Mouse (Mus musculus): ENCODE results near the gene Mdga1. TPM values are rescaled to one million over a fixed set of nuclear protein-coding genes. Genes with fewer than 3 reads are reported as not detected.
"Not testable (repeated sequence)": the region's sequence is repeated elsewhere in the genome, so short reads cannot be mapped to it uniquely, and the experiment has no call there.

The Mdga1 gene
- polyA plus RNA-seq, 1 experiment from 2014 or later: 1.9 TPM

DNA sequence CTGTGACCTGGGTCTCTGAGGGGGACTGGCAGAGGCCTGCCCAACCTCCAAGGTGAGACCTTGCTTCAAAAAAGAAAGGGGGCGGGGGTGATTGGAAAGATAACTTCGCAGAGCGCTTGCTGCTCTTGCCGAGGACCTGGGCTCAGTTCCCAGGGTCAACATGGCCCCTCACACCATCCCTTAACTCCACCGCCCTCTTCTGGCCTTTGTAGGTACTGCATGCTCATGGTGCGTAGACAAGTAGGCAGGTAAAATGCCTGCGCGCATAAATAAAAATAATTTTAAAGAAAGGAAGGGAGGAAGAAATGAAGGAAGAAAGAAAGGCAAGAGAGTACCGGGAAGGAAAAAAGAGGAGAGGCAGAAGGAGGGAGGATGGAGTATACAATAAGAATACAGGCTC, 180.2 kb downstream of the Mdga1 start:
- no peaks in the 10 kb centered on the region for H3K27me3 ChIP-seq (ENCODE audit: control insufficient read depth, insufficient read depth, low read depth, low read length)
- no peak overlapping the region for H3K4me3 ChIP-seq (ENCODE audit: low read depth, low read length)
- no peak overlapping the region for H3K9ac ChIP-seq (ENCODE audit: low read depth, low read length)
- H3K9me3 ChIP-seq (replicated peaks; ENCODE audit: control insufficient read depth, low read length): no peaks in the 10 kb centered on the region
- no peaks in the 10 kb centered on the region for H3K36me3 ChIP-seq (ENCODE audit: control insufficient read depth, insufficient read depth)
- no peak overlapping the region for H3K27ac ChIP-seq (ENCODE audit: low read length)
- 56% methylated on average over 9 of the region's 9 CpGs for WGBS (ENCODE audit: insufficient replicate concordance)
- no peaks in the 10 kb centered on the region for H3K4me1 ChIP-seq (ENCODE audit: control insufficient read depth, low read depth, low read length)
- no peak for ATAC-seq (ENCODE audit: low read depth)
- no peak overlapping the region for H3K4me2 ChIP-seq (ENCODE audit: low read depth, low read length)

DNA sequence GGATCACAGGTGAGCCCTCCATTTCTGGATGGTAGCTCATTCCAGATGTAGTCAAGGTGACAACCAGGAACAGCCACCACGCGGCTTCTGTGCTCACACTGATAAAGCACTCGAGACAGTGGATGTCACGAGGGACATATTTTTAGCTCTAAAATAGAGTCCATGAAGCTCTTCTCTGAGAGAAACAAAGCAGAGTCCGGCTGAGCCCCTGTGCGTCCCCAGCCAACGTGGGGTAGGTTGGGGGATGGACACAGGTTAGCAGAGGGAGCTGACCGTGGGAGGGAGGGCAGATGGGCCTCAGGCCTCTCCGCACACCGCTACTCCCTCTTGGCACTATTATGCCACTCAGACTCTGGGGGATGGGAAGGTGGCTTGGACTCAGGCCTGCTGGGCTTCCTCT, 181.3 kb downstream of the Mdga1 start:
- no peak for ATAC-seq (ENCODE audit: low read depth)
- Histone ChIP-seq H3K4me2 (ENCODE audit: low read depth, low read length) (no peak overlapping the region), H3K36me3 (ENCODE audit: control insufficient read depth, insufficient read depth) (no peaks in the 10 kb centered on the region), H3K4me1 (ENCODE audit: control insufficient read depth, low read depth, low read length) (no peaks in the 10 kb centered on the region), H3K27ac (ENCODE audit: low read length) (no peak overlapping the region), H3K9me3 (replicated peaks; ENCODE audit: control insufficient read depth, low read length) (no peaks in the 10 kb centered on the region), H3K9ac (ENCODE audit: low read depth, low read length) (no peak overlapping the region), H3K27me3 (ENCODE audit: control insufficient read depth, insufficient read depth, low read depth, low read length) (no peaks in the 10 kb centered on the region), H3K4me3 (ENCODE audit: low read depth, low read length) (no peak overlapping the region)
- 67% methylated on average over 10 of the region's 10 CpGs for WGBS (ENCODE audit: insufficient replicate concordance)

- no peaks in the 10 kb centered on the region for H3K4me1 ChIP-seq (ENCODE audit: control insufficient read depth, low read depth, low read length)
- H3K4me2 ChIP-seq (ENCODE audit: low read depth, low read length): no peak overlapping the region
- no peak overlapping the region for H3K4me3 ChIP-seq (ENCODE audit: low read depth, low read length)
- WGBS (ENCODE audit: insufficient replicate concordance): 65% methylated on average over 9 of the region's 9 CpGs
- no peaks in the 10 kb centered on the region for H3K27me3 ChIP-seq (ENCODE audit: control insufficient read depth, insufficient read depth, low read depth, low read length)
- no peaks in the 10 kb centered on the region for H3K36me3 ChIP-seq (ENCODE audit: control insufficient read depth, insufficient read depth)
- no peak for ATAC-seq (ENCODE audit: low read depth)
- H3K27ac ChIP-seq (ENCODE audit: low read length): no peak overlapping the region
- H3K9me3 ChIP-seq (replicated peaks; ENCODE audit: control insufficient read depth, low read length): no peaks in the 10 kb centered on the region
- no peak overlapping the region for H3K9ac ChIP-seq (ENCODE audit: low read depth, low read length)
Observed at GRCm38 (mm10) chr17:29784820-29785219, 185.1 kb downstream of the Mdga1 start.

DNA sequence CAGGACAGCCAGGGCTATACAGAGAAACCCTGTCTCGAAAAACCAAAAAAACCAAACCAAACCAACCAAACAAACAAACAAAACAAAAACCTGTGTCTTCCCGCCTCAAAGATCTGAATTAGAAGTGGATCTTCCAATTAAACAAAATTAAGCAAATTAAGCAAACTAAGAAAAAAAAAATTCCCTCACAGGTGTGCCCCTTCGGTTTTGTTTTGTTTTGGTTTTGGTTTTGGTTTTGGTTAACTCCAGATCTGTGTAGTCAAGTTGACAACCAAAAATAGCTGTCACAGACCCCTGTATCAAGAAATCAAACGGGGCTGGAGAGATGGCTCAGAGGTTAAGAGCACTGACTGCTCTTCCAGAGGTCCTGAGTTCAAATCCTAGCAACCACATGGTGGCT, 188.4 kb downstream of the Mdga1 start:
- H3K9me3 ChIP-seq (replicated peaks; ENCODE audit: control insufficient read depth, low read length); H3K4me1 ChIP-seq (ENCODE audit: control insufficient read depth, low read depth, low read length); H3K36me3 ChIP-seq (ENCODE audit: control insufficient read depth, insufficient read depth); H3K27me3 ChIP-seq (ENCODE audit: control insufficient read depth, insufficient read depth, low read depth, low read length); ATAC-seq (ENCODE audit: low read depth); H3K4me3 ChIP-seq (ENCODE audit: low read depth, low read length); H3K4me2 ChIP-seq (ENCODE audit: low read depth, low read length); H3K27ac ChIP-seq (ENCODE audit: low read length); H3K9ac ChIP-seq (ENCODE audit: low read depth, low read length): not testable (repeated sequence)
- WGBS (ENCODE audit: insufficient replicate concordance): 50% methylated on average over 4 of the region's 4 CpGs

- H3K27ac ChIP-seq (ENCODE audit: low read length): no peak overlapping the region
- no peaks in the 10 kb centered on the region for H3K4me1 ChIP-seq (ENCODE audit: control insufficient read depth, low read depth, low read length)
- H3K4me3 ChIP-seq (ENCODE audit: low read depth, low read length): no peak overlapping the region
- peaks cover 3% of the 10 kb centered on the region; the same call in 1 of the 2 replicates for H3K27me3 ChIP-seq (ENCODE audit: control insufficient read depth, insufficient read depth, low read depth, low read length)
- H3K9ac ChIP-seq (ENCODE audit: low read depth, low read length): no peak overlapping the region
- 65% methylated on average over 8 of the region's 8 CpGs for WGBS (ENCODE audit: insufficient replicate concordance)
- H3K36me3 ChIP-seq (ENCODE audit: control insufficient read depth, insufficient read depth): no peaks in the 10 kb centered on the region
- no peak overlapping the region for H3K4me2 ChIP-seq (ENCODE audit: low read depth, low read length)
- no peak for ATAC-seq (ENCODE audit: low read depth)
- no peaks in the 10 kb centered on the region for H3K9me3 ChIP-seq (replicated peaks; ENCODE audit: control insufficient read depth, low read length)
Observed at GRCm38 (mm10) chr17:29778021-29778420, 191.9 kb downstream of the Mdga1 start.

Other genes starting within 250 kb of the Mdga1 start
- gene Zfand3, start 34.6 kb upstream of the Mdga1 start, polyA plus RNA-seq (2015; fragmentation: Nextera tagmentation; extraction: Ambion mirVana): 16.3 and 16.9 TPM in 2 replicates